ENCODE assay signal across 8 mouse cellular contexts in genomic region chr5:125392618-125392976, GRCm38 (mm10). TPM values are rescaled to one million over a fixed set of nuclear protein-coding genes. Genes with fewer than 3 reads are reported as not detected.
DNase-seq lines count a peak whose midpoint lies in the region; ATAC-seq and TF ChIP-seq lines count a peak whose summit lies in the region.

No protein-coding gene starts in this region.

- DNase-seq in kidney, adult 2 months = no peak
- DNase-seq in kidney, postnatal 36 days = no peak
- DNase-seq in hindbrain, embryonic 10.5 days (ENCODE audit: low spot score) = no peak
- DNase-seq in midbrain, embryonic 11.5 days (ENCODE audit: low spot score, missing footprints) = no peak
- DNase-seq in ovary, postnatal 10 days (ENCODE audit: low spot score) = no peak
- no peak for DNase-seq in thymus, postnatal 4 days
- DNase-seq in kidney, adult 11 months = no peak

- peak overlapping the region; percentile 33; the same call in 1 of the 2 replicates for H3K4me3 ChIP-seq in kidney, adult 2 months (ENCODE audit: insufficient read depth, low read depth, low read length)
- H3K4me3 ChIP-seq in bone marrow, adult 2 months (replicated peaks; ENCODE audit: control insufficient read depth, low read depth, low read length) = peak overlapping the region; percentile 40
- H3K4me3 ChIP-seq in hindbrain, embryonic 10.5 days = peak overlapping the region; percentile 47
- no peak overlapping the region for H3K4me3 ChIP-seq in midbrain, embryonic 11.5 days (ENCODE audit: low read depth, low read length)

- H3K9me3 ChIP-seq in hindbrain, embryonic 10.5 days = no peaks in the 10 kb centered on the region
- H3K9me3 ChIP-seq in midbrain, embryonic 11.5 days (ENCODE audit: control insufficient read depth, low read length) = no peaks in the 10 kb centered on the region

- peak overlapping the region; percentile 50; the same call in 1 of the 2 replicates for H3K9ac ChIP-seq in midbrain, embryonic 11.5 days (ENCODE audit: low read length)

- no peak; the same call in none of the 2 replicates for ATAC-seq in midbrain, embryonic 11.5 days (ENCODE audit: low FRiP score)

- H3K36me3 ChIP-seq in kidney, adult 2 months (ENCODE audit: control insufficient read depth, insufficient read depth, low read length) = peaks cover 6% of the 10 kb centered on the region; the same call in 1 of the 2 replicates
- H3K36me3 ChIP-seq in hindbrain, embryonic 10.5 days = peaks cover 10% of the 10 kb centered on the region
- no peaks in the 10 kb centered on the region for H3K36me3 ChIP-seq in midbrain, embryonic 11.5 days (ENCODE audit: control insufficient read depth, insufficient read depth, low read length)

- no peak for TF ChIP-seq POLR2A in kidney, adult 2 months (IDR thresholded peaks at IDR 0.05; ENCODE audit: low read depth, low read length)
- no peak for TF ChIP-seq POLR2A in bone marrow, adult 2 months (IDR thresholded peaks at IDR 0.05; ENCODE audit: borderline replicate concordance, control insufficient read depth, low read depth, low read length)

- WGBS in kidney, adult 2 months = 6% methylated on average over 1 of the region's 1 CpGs
- 14% methylated on average over 1 of the region's 1 CpGs for WGBS in bone marrow, adult 2 months
- 54% methylated on average over 1 of the region's 1 CpGs for WGBS in hindbrain, embryonic 10.5 days
- WGBS in midbrain, embryonic 11.5 days = 22% methylated on average over 1 of the region's 1 CpGs

- peak overlapping the region; percentile 100 for H3K27ac ChIP-seq in kidney, adult 2 months (ENCODE audit: insufficient read depth, low read depth, low read length)
- peak overlapping the region; percentile 83 for H3K27ac ChIP-seq in bone marrow, adult 2 months (ENCODE audit: control insufficient read depth, insufficient read depth, low read depth, low read length, poor library complexity)
- H3K27ac ChIP-seq in hindbrain, embryonic 10.5 days = peak overlapping the region; percentile 98
- peak overlapping the region; percentile 99 for H3K27ac ChIP-seq in midbrain, embryonic 11.5 days (ENCODE audit: low read depth, low read length)

- peaks cover 30% of the 10 kb centered on the region; the same call in 1 of the 2 replicates for H3K4me1 ChIP-seq in kidney, adult 2 months (ENCODE audit: control insufficient read depth, insufficient read depth, low read length)
- H3K4me1 ChIP-seq in bone marrow, adult 2 months (ENCODE audit: control insufficient read depth, insufficient read depth, low read length) = peaks cover 1% of the 10 kb centered on the region; the same call in 1 of the 2 replicates
- H3K4me1 ChIP-seq in hindbrain, embryonic 10.5 days (replicated peaks) = peaks cover 45% of the 10 kb centered on the region
- peaks cover 37% of the 10 kb centered on the region for H3K4me1 ChIP-seq in midbrain, embryonic 11.5 days (ENCODE audit: control insufficient read depth, insufficient read depth, low read length)

- H3K4me2 ChIP-seq in midbrain, embryonic 11.5 days = peak overlapping the region; percentile 44; the same call in 1 of the 2 replicates

- no peaks in the 10 kb centered on the region for H3K27me3 ChIP-seq in kidney, adult 2 months (replicated peaks; ENCODE audit: control insufficient read depth, insufficient read depth, low read length)
- H3K27me3 ChIP-seq in hindbrain, embryonic 10.5 days (ENCODE audit: insufficient read depth, poor library complexity, severe bottlenecking) = no peaks in the 10 kb centered on the region
- no peaks in the 10 kb centered on the region for H3K27me3 ChIP-seq in midbrain, embryonic 11.5 days (ENCODE audit: control insufficient read depth, insufficient read depth, low read length)

- no peak for TF ChIP-seq CTCF in kidney, adult 2 months (conservative IDR thresholded peaks at IDR 0.05; ENCODE audit: insufficient read depth, insufficient read length, low read depth, low read length)
- TF ChIP-seq CTCF in bone marrow, adult 2 months (IDR thresholded peaks at IDR 0.05; ENCODE audit: control insufficient read depth, insufficient read depth, low read length) = no peak

RNA-seq across cellular contexts. Expression of gene Ubc, which starts 2.6 kb away (rescaled TPM):
- 1,123 and 1,352 TPM in 2 replicates for polyA plus RNA-seq in kidney, adult 2 months (2012; rRNA removed)
- 98.4 and 168 TPM in 2 replicates for polyA plus RNA-seq in bone marrow, adult 2 months (2011; ENCODE audit: insufficient read depth, insufficient read length, low replicate concordance, missing spikeins)
- 928 and 1,134 TPM in 2 replicates for polyA plus RNA-seq in hindbrain, embryonic 10.5 days (2016; fragmentation: Nextera tagmentation; extraction: Ambion mirVana)
- 1,030 and 1,101 TPM in 2 replicates for polyA plus RNA-seq in midbrain, embryonic 11.5 days (2014; fragmentation: Nextera tagmentation; extraction: Ambion mirVana)

RNA-seq across cellular contexts. Expression of gene Gm10382, which starts 3.5 kb away (rescaled TPM):
- polyA plus RNA-seq in kidney, adult 2 months (2012; rRNA removed) = 0.33 and 0.58 TPM in 2 replicates
- not detected in 2 replicates for polyA plus RNA-seq in bone marrow, adult 2 months (2011; ENCODE audit: insufficient read depth, insufficient read length, low replicate concordance, missing spikeins)
- polyA plus RNA-seq in hindbrain, embryonic 10.5 days (2016; fragmentation: Nextera tagmentation; extraction: Ambion mirVana) = 0.52 and 0.86 TPM in 2 replicates
- polyA plus RNA-seq in midbrain, embryonic 11.5 days (2014; fragmentation: Nextera tagmentation; extraction: Ambion mirVana) = 0.12 and 0.29 TPM in 2 replicates

RNA-seq across cellular contexts. Expression of gene Dhx37, which starts 41.3 kb away (rescaled TPM):
- 10.8 and 16.4 TPM in 2 replicates for polyA plus RNA-seq in kidney, adult 2 months (2012; rRNA removed)
- 12.3 and 36.6 TPM in 2 replicates for polyA plus RNA-seq in bone marrow, adult 2 months (2011; ENCODE audit: insufficient read depth, insufficient read length, low replicate concordance, missing spikeins)
- 19.2 and 21.0 TPM in 2 replicates for polyA plus RNA-seq in hindbrain, embryonic 10.5 days (2016; fragmentation: Nextera tagmentation; extraction: Ambion mirVana)
- 9.2 and 9.9 TPM in 2 replicates for polyA plus RNA-seq in midbrain, embryonic 11.5 days (2014; fragmentation: Nextera tagmentation; extraction: Ambion mirVana)

RNA-seq across cellular contexts. Expression of gene Bri3bp, which starts 48.8 kb away (rescaled TPM):
- 12.1 and 13.0 TPM in 2 replicates for polyA plus RNA-seq in kidney, adult 2 months (2012; rRNA removed)
- 4.1 and 9.4 TPM in 2 replicates for polyA plus RNA-seq in bone marrow, adult 2 months (2011; ENCODE audit: insufficient read depth, insufficient read length, low replicate concordance, missing spikeins)
- 46.9 and 53.8 TPM in 2 replicates for polyA plus RNA-seq in hindbrain, embryonic 10.5 days (2016; fragmentation: Nextera tagmentation; extraction: Ambion mirVana)
- 28.4 and 29.4 TPM in 2 replicates for polyA plus RNA-seq in midbrain, embryonic 11.5 days (2014; fragmentation: Nextera tagmentation; extraction: Ambion mirVana)

RNA-seq across cellular contexts. Expression of gene Scarb1, which starts 51.7 kb away (rescaled TPM):
- 35.5 and 42.8 TPM in 2 replicates for polyA plus RNA-seq in kidney, adult 2 months (2012; rRNA removed)
- 24.6 and 26.9 TPM in 2 replicates for polyA plus RNA-seq in bone marrow, adult 2 months (2011; ENCODE audit: insufficient read depth, insufficient read length, low replicate concordance, missing spikeins)
- polyA plus RNA-seq in hindbrain, embryonic 10.5 days (2016; fragmentation: Nextera tagmentation; extraction: Ambion mirVana) = 41.2 and 43.6 TPM in 2 replicates
- 26.0 and 26.5 TPM in 2 replicates for polyA plus RNA-seq in midbrain, embryonic 11.5 days (2014; fragmentation: Nextera tagmentation; extraction: Ambion mirVana)
